Mouse (Mus musculus) cerebellum, postnatal 10 days (tissue): ENCODE results near the gene Rbm42.

Experiments
- DNase-seq, 2 experiments: peaks; one replicate each; pipeline ENCODE4 v3.0.0; 2021; ENCODE audit warnings: mixed read lengths in 2 of 2

Rbm42 gene

DNA sequence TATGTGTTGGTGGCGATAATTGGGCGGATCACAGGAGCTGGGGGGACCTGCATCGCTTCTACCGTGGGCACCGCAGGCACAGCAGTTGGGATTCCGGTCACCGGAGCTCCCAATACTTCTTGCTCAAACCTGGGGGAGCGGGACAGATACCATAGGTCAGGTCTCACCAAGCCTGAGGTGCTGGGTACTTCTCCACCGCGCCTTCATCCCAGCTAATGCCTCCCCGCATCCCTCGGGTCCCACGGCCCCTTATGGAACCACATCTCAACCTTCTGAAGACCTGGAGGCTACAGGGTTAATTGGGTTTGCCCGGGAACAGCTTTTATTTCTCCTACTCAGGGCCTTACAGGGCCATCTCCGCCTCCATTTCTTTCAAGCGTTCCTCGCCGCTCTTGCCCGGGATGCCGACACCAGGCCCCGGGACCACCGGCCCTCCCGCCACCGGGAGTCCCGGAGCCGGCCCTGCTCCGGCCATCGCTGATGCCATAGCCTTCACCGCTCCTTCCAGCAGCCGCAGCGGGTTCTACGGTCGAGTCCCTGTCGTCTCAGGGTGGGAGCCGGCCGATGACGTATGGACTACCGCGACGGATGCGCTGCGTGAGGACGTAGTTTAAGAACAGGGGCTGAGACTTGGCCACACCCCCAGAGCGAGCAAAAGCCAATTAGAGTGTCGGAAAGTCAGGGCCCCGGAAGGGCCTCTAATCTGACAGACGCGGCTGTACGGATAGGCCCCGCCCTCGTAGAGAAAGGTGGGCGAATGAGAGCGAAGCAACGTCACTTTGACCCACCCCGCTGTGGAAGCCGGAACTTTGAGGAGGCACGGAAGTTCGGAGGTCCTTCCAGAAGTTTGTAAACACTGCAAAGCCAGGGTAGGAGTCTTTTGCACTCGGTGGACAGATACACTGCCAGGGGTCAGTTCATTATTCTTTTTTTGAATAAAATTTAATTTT is at the start of gene Rbm42:
Gene Rbm42, minus strand, starts transcription at position 727 of the 950 bp plus-strand sequence.
- peak; percentile 99 for DNase-seq

DNA sequence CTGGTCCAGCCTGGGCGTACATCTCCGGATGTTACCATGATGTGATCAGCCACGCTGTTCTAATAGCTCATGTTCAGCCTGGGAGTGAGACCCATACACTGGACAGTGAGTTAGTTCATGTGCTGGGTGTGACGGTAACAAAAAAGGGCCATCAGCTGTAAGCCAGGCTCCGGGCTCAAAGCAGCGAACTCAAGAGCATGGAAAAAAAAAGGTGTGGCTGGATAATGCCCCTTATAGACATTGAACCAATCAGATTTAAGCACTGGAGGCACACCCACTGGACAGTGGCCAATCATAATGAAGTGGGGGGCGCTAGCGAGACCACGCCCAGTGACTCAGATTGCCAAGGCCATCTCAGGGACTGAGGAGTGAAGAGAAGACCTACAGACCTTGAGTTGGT is 48.5 kb upstream of the Rbm42 start, which contains the start of gene 2200002J24Rik:
Gene 2200002J24Rik, plus strand, starts transcription at position 338 of the 400 bp plus-strand sequence.
- DNase-seq, result peak; percentile 43 to 44

DNA sequence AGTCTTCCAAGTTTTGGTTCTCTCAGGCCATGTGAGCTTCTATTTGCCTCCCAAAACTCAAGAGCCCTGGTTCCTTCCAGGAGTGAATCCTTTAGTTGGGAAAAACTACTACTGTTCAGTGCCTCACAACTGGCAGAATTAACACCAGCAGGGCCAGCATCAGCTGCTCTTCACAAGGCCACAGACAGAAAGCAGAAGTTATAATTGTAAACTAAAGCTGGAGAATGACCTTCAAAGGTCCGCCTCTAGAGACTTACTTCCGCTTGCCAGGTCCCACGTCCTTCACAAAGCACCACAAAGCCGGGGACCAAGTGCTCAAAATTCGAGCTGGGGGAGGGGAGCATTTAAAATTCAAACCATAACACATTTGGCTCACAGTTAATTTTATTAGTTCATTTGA is 48.0 kb upstream of the Rbm42 start:
- no peak for DNase-seq

DNA sequence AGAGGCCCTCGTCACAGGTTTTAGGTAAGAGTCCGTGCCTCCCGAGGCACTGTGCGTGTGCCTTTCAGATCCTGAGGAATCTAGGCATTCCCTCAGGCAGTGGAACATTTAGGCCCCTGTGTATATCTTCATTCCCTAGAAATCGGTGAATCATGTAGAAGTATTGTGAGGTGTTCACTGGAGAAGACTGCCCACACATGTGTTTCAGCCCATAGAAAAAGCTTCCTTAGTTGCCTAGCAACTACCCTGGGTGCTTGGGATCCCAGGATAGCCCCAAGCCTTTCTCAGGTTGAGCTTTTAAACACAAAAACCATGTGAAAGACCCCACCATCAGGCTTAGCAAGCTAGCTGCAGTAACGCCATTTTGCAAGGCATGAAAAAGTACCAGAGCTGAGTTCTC is 38.2 kb upstream of the Rbm42 start:
- DNase-seq, result no peak

DNA sequence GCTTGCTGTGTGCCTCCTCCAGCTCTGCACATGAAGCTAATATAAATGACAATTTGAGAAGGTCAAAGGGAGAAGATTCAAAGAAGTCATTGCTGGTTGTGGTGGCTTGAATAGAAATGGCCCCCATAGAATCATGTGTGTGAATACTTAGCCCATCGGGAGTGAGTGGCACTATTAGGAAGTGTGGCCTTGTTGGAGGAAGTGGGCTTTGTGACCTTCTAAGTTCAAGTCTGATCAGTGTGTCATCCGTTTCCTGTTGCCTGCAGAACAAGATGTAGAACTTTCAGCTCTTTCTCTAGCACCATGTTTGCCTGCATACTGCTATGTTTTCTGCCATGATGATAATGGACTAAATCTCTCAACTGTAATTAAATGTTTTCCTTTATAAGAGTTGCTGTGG is 33.3 kb upstream of the Rbm42 start:
- DNase-seq, result no peak

DNA sequence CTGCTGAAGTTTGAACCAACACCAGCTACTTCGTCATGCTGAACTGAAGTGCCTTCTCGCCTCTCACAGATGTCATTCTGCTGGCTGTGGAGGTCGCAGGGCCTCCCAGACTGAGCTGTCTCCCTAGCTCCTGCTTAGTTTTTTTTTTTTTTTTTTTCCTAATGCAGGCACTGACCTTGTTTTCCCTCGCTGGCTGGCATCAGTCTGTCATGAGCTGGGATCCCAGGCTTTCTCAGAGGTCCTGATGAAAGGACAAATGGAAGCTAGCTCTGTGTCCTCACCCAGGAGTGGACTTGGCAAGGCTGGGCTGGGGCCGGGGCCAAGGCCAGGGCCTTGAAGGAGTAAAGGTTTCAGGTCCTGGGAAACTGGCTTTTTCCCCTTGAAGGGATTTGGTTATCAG is 31.8 kb upstream of the Rbm42 start:
- no peak for DNase-seq

DNA sequence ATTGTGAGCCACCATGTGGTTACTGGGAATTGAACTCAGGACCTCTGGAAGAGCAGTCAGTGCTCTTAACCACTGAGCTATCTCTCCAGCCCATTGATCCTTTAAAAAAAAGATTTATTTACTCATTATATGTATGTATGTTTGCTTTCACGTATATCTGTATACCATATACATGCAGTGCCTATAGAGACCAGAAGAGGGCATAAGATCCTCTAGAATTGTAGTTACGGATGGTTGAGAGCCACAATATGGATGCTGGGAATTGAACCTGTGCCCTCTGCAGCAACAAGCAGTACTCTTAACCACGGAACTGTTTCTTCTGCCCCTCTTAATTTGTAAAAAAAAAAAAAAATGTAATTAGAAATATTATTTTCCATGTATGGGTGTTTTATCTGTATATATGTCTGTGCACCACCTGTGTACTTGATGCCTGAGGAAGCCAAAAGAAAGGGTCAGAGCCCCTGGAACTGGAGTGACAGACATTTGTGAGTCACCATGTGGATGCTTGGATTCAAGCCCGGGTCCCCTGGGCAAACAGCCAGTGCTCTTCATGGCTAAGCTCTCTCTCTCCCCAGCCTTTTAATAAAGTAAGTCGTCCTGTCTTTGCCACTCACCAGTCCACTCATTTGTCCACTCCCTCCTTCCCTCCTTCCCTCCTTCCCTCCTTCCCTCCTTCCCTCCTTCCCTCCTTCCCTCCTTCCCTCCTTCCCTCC is 28.3 kb upstream of the Rbm42 start:
- peak; percentile 86 to 89 for DNase-seq

DNA sequence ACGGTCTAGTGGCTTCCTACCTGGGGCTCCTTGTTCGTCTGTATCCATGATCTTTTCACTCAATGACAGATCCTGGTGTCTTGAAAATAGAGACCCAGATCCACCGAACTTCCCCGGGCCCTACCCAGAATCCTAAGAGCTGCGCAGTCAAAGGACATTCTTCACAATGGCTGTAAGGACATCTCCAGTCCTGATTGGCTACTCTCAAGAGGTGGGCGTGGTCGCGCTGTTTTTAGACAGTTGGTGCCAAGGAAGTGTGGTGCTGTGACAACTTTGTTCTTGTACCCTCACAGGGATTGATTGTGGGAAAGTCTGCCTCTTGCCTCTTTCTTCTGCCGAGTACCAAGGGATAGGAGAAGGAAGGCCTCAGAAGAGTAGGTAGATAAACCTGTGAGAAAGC is 21.4 kb upstream of the Rbm42 start, which contains the start of gene Pmis2:
Gene Pmis2, minus strand, starts transcription at position 126 of the 400 bp plus-strand sequence.
- DNase-seq, result no peak

DNA sequence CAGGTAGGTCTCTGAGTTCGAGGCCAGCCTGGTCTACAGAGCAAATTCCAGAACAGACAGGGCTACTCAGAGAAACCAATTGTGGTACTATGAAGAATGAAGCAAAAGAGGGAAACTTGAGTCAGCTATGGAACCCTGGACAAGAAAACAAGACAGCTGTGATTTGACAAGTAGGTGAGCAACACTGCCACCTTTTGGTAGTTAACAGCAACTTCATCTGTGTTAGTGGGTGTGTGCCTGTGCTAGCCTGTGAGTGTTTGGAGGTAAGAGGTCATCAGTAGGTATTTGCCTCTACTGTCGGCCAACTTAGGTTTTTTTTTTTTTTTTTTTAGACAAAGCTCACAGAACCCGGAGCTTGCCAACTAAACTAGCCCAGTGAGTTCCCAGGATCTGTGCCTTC is 19.1 kb upstream of the Rbm42 start:
- DNase-seq, result no peak

DNA sequence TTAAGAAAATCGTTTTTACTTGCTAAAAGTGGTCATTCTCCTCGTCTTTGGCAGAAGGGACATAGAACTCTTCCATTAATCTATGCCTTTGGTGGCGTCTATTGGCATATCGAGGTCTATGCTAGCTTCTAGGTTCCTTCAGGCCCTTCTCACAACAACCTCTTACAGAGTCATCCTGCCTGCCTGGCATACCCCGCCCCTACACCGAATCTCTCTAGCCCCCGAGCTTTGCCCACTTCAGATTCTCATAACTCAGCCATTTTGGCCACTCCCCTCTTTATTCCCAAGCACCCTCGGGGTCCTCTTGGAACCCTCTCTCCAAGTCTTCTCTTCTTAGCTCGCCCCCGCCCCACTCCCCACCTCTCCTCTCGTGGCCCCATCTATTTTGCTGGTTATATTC is 15.2 kb upstream of the Rbm42 start:
- peak; percentile 48 to 66 for DNase-seq

DNA sequence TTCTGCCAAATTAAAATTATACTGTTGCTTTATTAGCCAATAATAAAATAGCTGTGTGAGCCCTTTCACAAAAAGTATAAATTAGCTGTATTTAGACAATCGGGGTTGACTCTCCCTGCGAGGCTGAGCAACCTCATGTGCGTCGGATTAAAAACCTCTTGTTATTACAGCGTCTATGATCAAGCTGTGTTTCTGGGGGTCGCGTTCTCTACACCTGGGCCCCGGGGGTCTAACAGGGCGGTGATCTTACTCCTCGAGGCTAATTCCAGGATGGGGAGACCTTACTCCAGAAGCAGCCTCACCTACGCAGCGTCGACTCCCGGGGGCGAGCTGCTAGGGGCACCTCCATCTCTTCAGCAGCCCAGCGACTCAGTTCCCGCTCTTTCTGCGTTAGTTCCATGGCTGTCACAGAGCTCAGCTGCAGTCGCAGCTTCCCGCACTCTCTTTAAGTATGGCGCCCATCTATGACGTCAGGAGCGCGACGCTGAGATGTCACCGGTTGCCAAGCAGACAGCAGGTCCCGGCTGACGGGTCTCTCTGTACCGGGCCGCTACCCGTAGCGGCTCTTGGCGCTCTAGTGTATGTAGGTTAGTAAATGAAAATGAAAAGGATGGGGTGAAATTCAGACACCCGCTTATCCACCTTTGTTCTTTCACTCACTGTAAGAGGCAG is 14.5 kb upstream of the Rbm42 start, which contains the start of gene Haus5:
Gene Haus5, minus strand, starts transcription at position 466 of the 672 bp plus-strand sequence.
- peak; percentile 96 for DNase-seq

DNA sequence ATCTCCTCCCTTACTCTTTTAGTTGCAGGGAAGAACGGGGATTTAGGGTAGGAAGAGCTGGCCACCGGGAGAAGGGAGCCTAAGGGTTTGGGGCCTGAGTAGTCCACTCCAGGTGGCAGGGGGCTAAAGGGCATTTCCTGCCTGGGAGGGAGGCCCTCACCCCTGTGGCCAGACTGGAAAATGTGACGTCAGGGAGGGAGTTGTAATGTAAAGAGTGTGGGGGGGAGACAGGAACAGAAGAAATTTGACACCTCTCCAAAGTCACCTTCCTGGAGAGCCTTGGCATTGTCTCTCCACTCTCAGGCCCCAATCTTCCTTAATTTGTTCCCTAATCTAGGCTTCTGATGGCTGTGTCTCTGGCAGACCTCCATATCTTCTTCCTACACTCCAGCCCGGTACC is 11.0 kb downstream of the Rbm42 start:
- no peak for DNase-seq

DNA sequence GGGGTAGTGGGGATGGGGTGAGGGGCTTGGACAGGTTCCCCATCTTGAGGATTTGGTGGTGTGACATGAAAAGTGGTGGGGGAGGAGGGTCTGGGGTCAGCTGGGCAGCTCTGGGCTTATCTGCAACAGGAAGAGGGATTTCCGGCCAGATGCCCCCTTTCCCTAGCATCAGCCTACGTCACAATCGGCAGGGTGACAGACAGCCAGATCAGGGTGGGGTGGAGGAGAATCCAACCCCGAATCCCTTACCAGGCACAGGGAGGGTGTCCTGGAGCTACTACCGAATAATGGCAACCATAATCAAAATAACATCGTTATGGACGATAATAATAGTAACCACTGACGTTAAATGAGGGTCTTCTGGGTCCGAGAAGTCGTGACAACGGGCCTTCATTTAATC is 13.7 kb downstream of the Rbm42 start:
- no peak for DNase-seq

DNA sequence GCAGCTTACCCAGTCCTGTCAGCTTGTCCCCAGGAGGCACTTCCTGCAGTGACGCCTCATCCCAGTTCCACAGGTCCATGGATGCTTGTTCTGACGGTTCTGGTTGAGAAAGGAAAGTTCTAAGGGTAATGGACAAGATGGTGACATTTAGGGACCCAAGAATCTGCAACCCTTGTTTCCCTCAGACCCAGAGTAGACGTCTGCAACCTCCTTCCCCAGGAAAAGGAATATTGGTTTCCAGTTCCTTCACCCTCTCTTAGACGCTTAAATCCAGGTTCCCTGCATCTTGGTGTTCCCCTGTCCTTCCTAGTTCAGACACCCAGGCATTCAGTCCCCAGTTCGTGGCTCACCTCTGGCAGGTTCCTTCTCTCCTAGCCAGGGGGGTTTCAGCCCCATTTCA is 14.4 kb downstream of the Rbm42 start, which contains the start of gene Etv2:
Gene Etv2, minus strand, starts transcription at position 101 of the 400 bp plus-strand sequence.
- DNase-seq, result no peak

DNA sequence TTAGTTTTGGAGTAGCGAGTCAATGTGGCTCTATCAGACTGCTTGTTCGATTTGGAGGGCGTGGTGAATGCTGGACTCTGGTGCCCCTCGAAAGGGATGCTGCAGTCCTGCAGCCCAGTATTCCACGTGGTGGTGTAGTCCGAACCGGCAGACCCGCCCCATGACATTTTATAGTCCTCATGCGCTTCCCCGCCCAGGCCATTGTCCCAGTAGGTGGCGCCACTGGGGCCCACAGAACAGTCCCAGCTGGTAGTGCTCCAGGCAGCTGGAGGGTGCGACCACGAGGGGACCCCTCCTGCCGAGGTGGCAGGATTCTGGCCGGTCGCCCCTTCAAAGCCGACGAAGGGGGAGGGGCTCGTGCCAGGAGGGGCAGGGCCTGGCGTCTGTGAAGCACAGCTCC is 15.5 kb downstream of the Rbm42 start:
- peak; percentile 76 to 82 for DNase-seq

DNA sequence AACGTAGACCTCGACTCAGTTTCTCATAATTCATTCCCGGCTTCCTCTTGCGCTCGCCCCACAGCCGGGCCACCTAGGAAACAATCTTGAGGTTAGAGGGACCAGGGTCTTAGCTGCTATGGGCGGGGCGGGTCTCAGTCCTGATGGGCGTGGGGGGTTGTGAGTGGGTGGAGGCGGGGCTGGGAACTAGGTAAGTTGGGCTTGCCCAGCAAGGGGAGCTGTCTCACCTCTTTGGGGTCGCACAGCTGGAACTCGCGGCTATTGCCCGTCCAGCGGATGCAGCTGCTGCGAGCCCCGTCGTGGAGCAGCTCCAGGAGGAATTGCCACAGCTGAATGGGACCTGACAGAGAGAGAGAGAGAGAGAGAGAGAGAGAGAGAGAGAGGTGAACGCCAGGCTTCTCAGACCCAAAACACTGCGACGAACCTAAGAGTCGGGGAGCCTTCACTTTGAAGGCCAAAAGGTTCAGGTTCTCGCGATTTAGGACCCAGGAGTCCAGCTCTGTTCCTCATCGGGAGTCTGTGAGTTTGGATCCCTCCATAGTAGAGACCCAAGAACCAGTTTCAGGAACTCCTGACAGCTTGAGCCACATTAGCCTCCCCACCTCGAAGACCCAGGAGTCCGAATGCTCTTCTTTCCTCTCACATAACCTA is 16.2 kb downstream of the Rbm42 start:
- DNase-seq, result no peak

DNA sequence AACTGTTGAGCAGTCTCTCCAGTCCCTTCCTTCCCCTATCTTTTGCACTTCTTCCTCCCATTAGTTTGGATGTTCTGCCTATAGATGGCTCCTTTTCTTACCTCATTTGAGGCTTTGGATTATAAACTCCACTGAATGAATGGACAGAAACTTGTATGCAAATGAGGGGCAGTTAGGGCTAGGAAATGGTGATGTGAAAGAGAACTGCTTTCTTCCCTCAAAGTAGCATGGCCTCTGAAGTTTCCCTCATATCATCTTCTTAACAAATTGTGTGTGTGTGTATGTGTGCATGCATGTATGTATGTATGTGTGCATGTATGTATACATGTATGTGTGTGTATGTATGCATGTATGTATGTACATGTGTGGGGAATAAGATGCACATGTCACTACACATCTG is 21.1 kb downstream of the Rbm42 start:
- DNase-seq, result no peak

DNA sequence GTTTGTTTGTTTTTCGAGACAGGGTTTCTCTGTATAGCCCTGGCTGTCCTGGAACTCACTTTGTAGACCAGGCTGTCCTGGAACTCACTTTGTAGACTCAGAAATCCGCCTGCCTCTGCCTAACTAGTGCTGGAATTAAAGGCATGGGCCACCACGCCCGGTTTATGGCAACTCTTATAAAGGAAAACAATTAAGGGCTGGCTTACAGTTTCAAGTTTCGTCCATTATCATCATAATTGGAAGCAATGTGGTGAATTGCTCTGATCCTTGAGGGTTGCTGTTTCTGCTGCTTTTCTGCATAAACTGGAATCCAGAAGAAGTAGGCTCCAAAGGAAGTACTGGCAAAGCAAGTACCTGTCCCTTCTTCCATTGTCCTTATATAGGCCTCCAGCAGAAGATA is 23.5 kb downstream of the Rbm42 start:
- no peak for DNase-seq

DNA sequence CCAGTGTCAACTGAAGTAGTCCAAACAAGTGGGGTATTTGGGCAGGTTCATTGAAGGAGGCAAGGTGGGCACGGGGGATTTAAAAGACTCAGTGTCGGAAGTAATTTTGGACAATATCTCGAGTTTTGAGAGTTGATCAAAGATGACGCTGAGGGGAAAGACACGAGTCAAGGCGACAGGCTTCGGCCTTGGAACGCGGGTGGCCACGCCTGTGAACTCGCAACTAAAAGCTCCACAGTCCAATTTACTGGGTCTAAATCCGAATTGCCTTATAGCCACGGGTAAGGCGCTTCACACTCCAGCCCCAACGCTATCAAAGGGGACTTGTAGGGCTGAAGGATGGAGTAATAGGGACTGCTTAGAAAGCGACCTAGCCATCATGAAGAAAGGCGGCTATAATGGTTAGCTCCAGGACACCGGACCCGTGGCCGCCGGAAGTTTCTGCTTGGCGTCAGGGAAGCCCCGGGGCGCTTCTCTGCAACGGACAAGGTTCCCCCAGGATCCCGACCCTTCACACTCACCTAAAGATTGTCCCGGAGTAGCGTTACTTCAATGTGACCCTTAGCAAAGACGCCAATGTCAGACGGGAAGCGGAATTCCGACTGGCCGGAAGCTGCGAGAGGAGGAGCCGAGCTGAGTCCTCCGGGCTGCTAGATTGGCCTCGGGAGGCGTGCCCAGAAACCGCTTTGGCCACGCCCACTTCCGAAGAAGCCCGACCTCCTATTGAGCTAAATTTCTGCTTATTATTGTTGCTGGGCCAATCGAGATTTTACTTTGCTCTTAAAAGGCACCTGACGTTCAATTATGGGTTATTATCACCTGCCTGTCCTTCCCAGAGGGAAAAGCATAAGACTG is 24.4 kb downstream of the Rbm42 start, which contains the start of gene Cox6b1:
Gene Cox6b1, minus strand, starts transcription at position 622 of the 855 bp plus-strand sequence.
- peak; percentile 92 for DNase-seq

DNA sequence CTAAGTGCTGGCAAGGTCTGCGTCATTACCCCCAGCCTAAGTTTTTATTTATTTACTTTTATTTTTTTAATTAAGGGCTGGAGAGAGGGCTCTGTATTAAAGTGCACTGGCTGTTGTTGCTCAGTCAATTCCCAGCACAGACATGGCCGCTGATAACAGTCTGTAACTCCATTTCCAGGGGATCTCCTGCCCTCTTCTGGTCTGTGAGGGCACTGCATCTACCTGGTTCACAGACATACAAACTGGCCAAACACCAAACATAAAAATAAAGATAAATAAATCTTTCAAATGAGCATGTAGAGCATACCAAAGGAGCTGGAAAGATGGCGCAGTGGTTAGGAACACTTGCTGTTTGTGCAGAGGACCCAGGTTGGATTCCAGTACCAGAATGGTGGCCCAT is 30.9 kb downstream of the Rbm42 start:
- DNase-seq, result peak; percentile 55 to 66

DNA sequence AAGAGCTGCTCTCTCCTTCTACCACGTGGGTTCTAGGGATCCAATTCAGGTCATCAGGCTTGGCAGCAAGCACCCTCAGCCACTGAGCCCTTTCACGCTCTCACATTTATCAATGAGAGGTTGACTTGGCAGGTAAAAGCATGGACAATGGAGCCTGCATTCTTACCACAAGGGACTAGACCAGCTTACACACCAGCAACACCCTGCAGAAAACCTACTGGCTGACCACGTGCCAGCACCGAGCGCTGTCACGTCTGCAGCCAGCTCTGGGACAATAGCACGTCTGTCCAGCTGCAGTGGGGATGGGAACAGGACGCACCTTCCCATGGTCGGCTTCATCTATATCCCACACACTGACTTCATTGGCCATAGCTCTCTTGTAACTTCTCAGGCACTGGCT is 31.5 kb downstream of the Rbm42 start:
- no peak for DNase-seq
